Mouse (Mus musculus): ENCODE data around the gene Fars2. TPM values are rescaled to one million over a fixed set of nuclear protein-coding genes. Genes with fewer than 3 reads are reported as not detected.

The Fars2 gene
- polyA plus RNA-seq, 1 experiment from 2014 or later = 22.3 TPM

DNA sequence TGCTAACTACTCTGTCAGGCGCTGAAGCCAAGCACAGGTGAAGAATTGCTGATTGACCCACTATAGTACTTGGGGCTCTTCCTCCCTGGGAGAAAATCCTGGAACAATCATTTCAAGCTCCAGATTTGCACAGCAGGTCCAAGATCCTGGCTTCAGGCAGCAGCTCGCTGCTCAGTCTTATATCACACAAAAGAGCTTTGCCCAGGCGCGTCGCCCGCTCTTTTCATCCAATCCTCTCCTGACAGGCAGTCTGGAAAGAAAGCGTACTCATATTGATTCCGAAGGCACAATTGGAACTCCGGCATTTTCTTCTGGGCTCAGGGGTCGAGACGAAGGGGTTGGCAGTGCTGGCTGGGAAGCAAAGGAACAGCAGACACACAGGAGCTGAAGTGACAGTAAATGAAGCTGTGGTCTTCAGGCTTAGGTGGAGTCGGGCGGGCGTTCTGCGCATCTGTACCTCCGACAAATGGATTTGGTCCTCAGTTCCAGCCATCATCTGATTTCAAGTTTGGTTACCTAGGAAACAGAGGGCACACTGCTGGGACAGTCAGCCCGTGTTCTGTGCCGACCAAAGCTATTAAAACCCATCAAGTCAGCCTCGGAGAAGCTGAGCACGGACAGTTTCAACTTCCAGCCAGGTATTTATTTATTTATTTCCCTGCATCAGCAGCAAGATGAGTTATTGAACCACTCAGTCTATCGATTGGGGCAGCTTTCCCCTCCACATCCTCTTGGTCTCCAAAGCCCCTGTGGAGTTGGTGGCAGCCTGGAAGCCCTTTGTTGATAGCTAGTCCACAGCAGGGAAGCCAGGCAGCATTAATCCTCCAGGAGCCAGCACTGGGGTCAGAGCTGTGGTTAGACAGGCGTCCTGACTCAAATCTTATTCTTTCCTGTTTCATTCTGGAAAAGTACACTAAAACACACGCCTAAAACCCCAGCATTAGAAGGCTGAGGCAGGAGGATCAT is 495.9 kb downstream of the Fars2 start:
- no peak overlapping the region for H3K9ac ChIP-seq (ENCODE audit: low read length)
- no peak overlapping the region for H3K4me3 ChIP-seq (ENCODE audit: low read depth, low read length)
- H3K36me3 ChIP-seq (ENCODE audit: control insufficient read depth, insufficient read depth, low read length) = no peaks in the 10 kb centered on the region
- ATAC-seq (ENCODE audit: insufficient read depth, low FRiP score, low TSS enrichment) = no peak
- no peak overlapping the region for H3K27ac ChIP-seq (ENCODE audit: low read depth, low read length)
- WGBS = 66% methylated on average over 23 of the region's 23 CpGs
- H3K4me2 ChIP-seq (ENCODE audit: low read depth) = no peak overlapping the region
- no peaks in the 10 kb centered on the region for H3K27me3 ChIP-seq (ENCODE audit: control insufficient read depth, insufficient read depth, low read length)
- no peaks in the 10 kb centered on the region for H3K9me3 ChIP-seq (ENCODE audit: control insufficient read depth, low read length)
- no peaks in the 10 kb centered on the region for H3K4me1 ChIP-seq (ENCODE audit: control insufficient read depth, insufficient read depth, low read length)
- DNase-seq (ENCODE audit: low spot score) = no peak

DNA sequence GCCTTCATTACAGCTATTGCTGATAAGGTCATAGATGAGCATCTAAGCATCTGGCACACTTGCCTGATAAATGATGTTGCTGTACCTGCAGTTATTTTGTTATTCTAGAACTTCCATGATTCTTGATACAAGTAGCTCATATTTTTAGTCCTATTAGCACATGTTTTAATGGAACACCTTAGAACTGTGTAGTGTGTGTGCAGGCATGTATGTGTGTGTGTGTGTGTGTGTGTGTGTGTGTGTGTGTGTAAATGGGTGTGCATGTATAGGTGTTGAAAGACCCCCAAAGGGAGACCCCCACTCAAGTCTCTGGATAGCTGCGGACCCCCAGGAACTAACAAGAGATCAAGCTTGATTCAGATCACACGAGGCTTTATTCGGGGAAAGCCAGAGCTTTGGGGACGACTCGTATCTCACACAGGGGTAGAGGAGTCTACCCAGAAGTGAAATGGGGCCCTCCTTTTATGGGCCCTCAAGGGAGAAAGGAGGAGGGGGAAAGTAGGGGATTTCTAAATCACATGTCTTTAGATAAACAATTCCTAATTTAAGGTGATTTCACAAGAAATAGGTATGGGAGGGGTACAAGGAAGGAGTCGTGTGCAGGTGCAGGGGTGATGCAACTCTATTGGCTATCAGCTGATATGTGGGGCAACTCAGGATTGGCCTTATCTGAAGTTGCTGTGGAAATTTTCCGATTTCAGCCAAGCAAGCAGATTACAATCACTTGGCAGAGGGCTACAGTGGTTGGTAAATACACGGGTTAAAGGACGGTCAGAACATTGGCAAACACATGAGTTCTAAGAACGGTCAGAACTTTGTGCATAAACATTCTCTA is 503.5 kb downstream of the Fars2 start:
- no peaks in the 10 kb centered on the region for H3K27me3 ChIP-seq (ENCODE audit: control insufficient read depth, insufficient read depth, low read length)
- no peak overlapping the region for H3K9ac ChIP-seq (ENCODE audit: low read length)
- H3K27ac ChIP-seq (ENCODE audit: low read depth, low read length) = no peak overlapping the region
- ATAC-seq (ENCODE audit: insufficient read depth, low FRiP score, low TSS enrichment) (no peak), DNase-seq (ENCODE audit: low spot score) (no peak)
- no peak overlapping the region for H3K4me2 ChIP-seq (ENCODE audit: low read depth)
- whole genome bisulfite sequencing = 91% methylated on average over 10 of the region's 10 CpGs
- no peaks in the 10 kb centered on the region for H3K4me1 ChIP-seq (ENCODE audit: control insufficient read depth, insufficient read depth, low read length)
- H3K9me3 ChIP-seq (ENCODE audit: control insufficient read depth, low read length) = no peaks in the 10 kb centered on the region
- H3K4me3 ChIP-seq (ENCODE audit: low read depth, low read length) = no peak overlapping the region
- H3K36me3 ChIP-seq (ENCODE audit: control insufficient read depth, insufficient read depth, low read length) = no peaks in the 10 kb centered on the region

DNA sequence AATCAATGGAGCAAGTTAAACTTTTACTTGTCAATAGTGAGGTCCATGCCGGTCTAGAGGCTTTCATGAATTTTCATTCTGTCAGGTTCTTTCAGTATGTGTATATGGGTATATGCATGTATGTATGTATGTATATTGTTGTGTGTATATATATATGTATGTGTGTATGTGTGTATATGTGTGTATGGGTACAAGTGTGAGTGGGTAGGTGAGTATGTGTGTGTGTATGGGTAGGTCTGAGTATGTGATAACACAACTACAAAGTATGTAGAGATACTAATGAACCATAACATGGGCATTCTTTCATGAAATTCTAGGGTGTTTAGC is 504.1 kb downstream of the Fars2 start:
- Histone ChIP-seq H3K27me3 (ENCODE audit: control insufficient read depth, insufficient read depth, low read length) (no peaks in the 10 kb centered on the region), H3K9ac (ENCODE audit: low read length) (no peak overlapping the region), H3K27ac (ENCODE audit: low read depth, low read length) (no peak overlapping the region), H3K4me1 (ENCODE audit: control insufficient read depth, insufficient read depth, low read length) (no peaks in the 10 kb centered on the region), H3K9me3 (ENCODE audit: control insufficient read depth, low read length) (no peaks in the 10 kb centered on the region), H3K4me2 (ENCODE audit: low read depth) (no peak overlapping the region), H3K36me3 (ENCODE audit: control insufficient read depth, insufficient read depth, low read length) (no peaks in the 10 kb centered on the region), H3K4me3 (ENCODE audit: low read depth, low read length) (no peak overlapping the region)
- no peak for DNase-seq (ENCODE audit: low spot score)
- ATAC-seq (ENCODE audit: insufficient read depth, low FRiP score, low TSS enrichment) = no peak
- WGBS = 94% methylated on average over 1 of the region's 1 CpGs

DNA sequence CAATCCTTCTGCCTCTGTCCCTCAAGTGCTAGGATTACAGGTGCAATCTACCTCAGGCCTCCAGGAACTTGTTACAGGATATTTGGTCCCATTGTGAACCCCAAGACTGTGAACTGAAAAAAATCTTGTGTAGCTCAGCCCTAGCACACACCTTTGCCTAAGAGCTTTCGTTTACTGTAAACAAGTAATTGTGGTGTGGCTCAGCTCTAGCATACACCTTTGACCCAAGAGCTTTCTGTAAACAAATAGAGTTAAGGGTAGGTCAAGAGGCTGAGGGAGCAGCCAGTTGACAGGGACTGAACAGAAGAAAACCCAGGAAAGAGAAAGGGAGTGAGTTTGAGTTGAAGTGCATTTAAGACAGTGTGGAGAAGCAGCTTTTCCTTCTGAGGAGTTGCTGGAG is 506.3 kb downstream of the Fars2 start:
- H3K4me3 ChIP-seq (ENCODE audit: low read depth, low read length) = no peak overlapping the region
- no peak overlapping the region for H3K9ac ChIP-seq (ENCODE audit: low read length)
- H3K27me3 ChIP-seq (ENCODE audit: control insufficient read depth, insufficient read depth, low read length) = no peaks in the 10 kb centered on the region
- H3K4me2 ChIP-seq (ENCODE audit: low read depth) = no peak overlapping the region
- ATAC-seq (ENCODE audit: insufficient read depth, low FRiP score, low TSS enrichment) (no peak), DNase-seq (ENCODE audit: low spot score) (no peak)
- H3K4me1 ChIP-seq (ENCODE audit: control insufficient read depth, insufficient read depth, low read length) = no peaks in the 10 kb centered on the region
- H3K36me3 ChIP-seq (ENCODE audit: control insufficient read depth, insufficient read depth, low read length) = no peaks in the 10 kb centered on the region
- WGBS = 76% methylated on average over 1 of the region's 1 CpGs
- H3K9me3 ChIP-seq (ENCODE audit: control insufficient read depth, low read length) = no peaks in the 10 kb centered on the region
- H3K27ac ChIP-seq (ENCODE audit: low read depth, low read length) = no peak overlapping the region

DNA sequence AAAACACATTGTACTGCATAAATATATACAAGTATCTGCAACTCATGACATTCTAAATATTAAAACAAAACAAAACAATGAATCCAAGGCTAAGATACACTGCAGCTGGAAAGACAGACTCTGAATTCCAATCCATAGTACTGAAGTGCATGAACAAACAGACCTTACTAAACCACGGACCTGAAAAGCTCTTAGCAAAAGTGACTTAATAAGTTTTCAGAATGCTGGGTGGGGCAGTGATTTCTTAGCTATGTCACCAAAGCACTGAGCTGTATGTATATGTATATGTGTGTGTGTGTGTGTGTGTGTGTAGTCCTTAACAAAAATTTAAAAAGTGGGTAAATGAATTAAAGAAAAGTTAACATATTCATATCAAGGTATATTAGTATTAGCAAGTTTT is 511.9 kb downstream of the Fars2 start:
- Histone ChIP-seq H3K4me2 (ENCODE audit: low read depth) (no peak overlapping the region), H3K4me1 (ENCODE audit: control insufficient read depth, insufficient read depth, low read length) (no peaks in the 10 kb centered on the region), H3K27me3 (ENCODE audit: control insufficient read depth, insufficient read depth, low read length) (no peaks in the 10 kb centered on the region), H3K9ac (ENCODE audit: low read length) (no peak overlapping the region), H3K9me3 (ENCODE audit: control insufficient read depth, low read length) (no peaks in the 10 kb centered on the region), H3K4me3 (ENCODE audit: low read depth, low read length) (no peak overlapping the region), H3K36me3 (ENCODE audit: control insufficient read depth, insufficient read depth, low read length) (no peaks in the 10 kb centered on the region), H3K27ac (ENCODE audit: low read depth, low read length) (no peak overlapping the region)
- WGBS = 85% methylated on average over 1 of the region's 1 CpGs
- DNase-seq (ENCODE audit: low spot score) (no peak), ATAC-seq (ENCODE audit: insufficient read depth, low FRiP score, low TSS enrichment) (no peak)

DNA sequence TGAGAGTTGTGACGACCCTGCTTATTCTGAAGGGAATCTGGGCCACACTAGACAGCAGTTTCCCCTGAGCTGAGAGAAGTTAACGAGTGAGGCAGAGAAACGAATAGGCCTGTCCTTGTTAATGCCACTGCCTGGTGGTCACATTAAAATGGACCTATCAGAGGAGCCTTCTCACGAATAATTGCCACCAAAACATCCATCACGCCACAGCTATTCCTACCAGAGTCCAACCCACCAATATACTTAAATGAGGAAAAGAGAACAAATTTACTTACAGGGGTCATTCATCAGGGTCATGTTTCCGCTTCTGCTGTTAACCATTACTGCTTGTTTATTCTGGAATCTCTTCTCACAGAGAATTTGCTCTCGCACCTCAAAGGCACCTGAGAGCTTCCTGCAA is 531.0 kb downstream of the Fars2 start:
- Histone ChIP-seq H3K9ac (ENCODE audit: low read length) (no peak overlapping the region), H3K4me2 (ENCODE audit: low read depth) (no peak overlapping the region), H3K9me3 (ENCODE audit: control insufficient read depth, low read length) (no peaks in the 10 kb centered on the region), H3K36me3 (ENCODE audit: control insufficient read depth, insufficient read depth, low read length) (no peaks in the 10 kb centered on the region), H3K27me3 (ENCODE audit: control insufficient read depth, insufficient read depth, low read length) (no peaks in the 10 kb centered on the region), H3K4me3 (ENCODE audit: low read depth, low read length) (no peak overlapping the region), H3K27ac (ENCODE audit: low read depth, low read length) (no peak overlapping the region), H3K4me1 (ENCODE audit: control insufficient read depth, insufficient read depth, low read length) (no peaks in the 10 kb centered on the region)
- DNase-seq (ENCODE audit: low spot score) = no peak
- ATAC-seq (ENCODE audit: insufficient read depth, low FRiP score, low TSS enrichment) = no peak
- WGBS = 57% methylated on average over 7 of the region's 7 CpGs

DNA sequence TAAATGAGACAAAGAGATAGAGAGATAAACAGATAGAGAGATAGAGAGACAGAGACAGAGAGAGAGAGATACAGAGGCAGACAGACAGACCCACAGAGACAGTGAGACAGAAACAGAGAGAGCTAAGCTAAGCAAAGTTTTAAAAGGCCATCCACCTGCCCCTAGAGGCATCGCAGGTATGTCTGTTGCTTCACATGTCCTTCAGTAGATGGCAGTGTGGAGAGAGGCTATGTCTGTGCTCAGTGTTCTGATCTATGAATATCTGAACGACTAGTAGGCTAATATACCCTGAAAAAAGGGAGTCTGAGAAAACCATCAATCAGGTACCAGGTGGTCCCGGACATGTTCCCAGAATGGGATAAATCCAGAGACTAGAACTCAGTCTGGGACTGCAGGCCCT is 537.0 kb downstream of the Fars2 start:
- WGBS = 81% methylated on average over 3 of the region's 3 CpGs
- Histone ChIP-seq H3K4me1 (ENCODE audit: control insufficient read depth, insufficient read depth, low read length) (no peaks in the 10 kb centered on the region), H3K4me2 (ENCODE audit: low read depth) (no peak overlapping the region), H3K9ac (ENCODE audit: low read length) (no peak overlapping the region), H3K4me3 (ENCODE audit: low read depth, low read length) (no peak overlapping the region), H3K9me3 (ENCODE audit: control insufficient read depth, low read length) (no peaks in the 10 kb centered on the region), H3K36me3 (ENCODE audit: control insufficient read depth, insufficient read depth, low read length) (no peaks in the 10 kb centered on the region), H3K27me3 (ENCODE audit: control insufficient read depth, insufficient read depth, low read length) (no peaks in the 10 kb centered on the region), H3K27ac (ENCODE audit: low read depth, low read length) (no peak overlapping the region)
- ATAC-seq (ENCODE audit: insufficient read depth, low FRiP score, low TSS enrichment) (no peak), DNase-seq (ENCODE audit: low spot score) (no peak)

DNA sequence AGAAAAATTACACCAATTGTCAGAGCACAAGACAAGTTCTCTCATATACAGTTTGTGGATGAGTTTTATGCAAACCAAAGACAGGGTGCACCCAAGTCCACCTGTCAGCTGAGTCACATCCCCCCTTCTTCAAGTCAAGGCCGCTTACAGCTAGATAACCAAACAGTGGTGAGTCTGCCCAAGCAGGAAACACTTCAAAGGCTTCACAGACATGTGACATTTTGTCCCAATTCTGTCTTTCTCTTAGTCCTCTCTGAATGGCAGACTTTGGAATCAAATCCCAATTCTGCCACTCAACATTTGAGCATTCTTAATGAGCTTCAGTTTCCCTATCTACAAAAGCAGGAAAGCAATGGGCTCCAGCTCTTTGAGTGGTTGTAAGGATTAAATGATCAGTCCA is 562.1 kb downstream of the Fars2 start:
- WGBS = 86% methylated on average over 1 of the region's 1 CpGs
- H3K4me1 ChIP-seq (ENCODE audit: control insufficient read depth, insufficient read depth, low read length) = no peaks in the 10 kb centered on the region
- H3K4me2 ChIP-seq (ENCODE audit: low read depth) = no peak overlapping the region
- H3K36me3 ChIP-seq (ENCODE audit: control insufficient read depth, insufficient read depth, low read length) = no peaks in the 10 kb centered on the region
- H3K27ac ChIP-seq (ENCODE audit: low read depth, low read length) = no peak overlapping the region
- no peaks in the 10 kb centered on the region for H3K27me3 ChIP-seq (ENCODE audit: control insufficient read depth, insufficient read depth, low read length)
- no peaks in the 10 kb centered on the region for H3K9me3 ChIP-seq (ENCODE audit: control insufficient read depth, low read length)
- H3K9ac ChIP-seq (ENCODE audit: low read length) = no peak overlapping the region
- DNase-seq (ENCODE audit: low spot score) (no peak), ATAC-seq (ENCODE audit: insufficient read depth, low FRiP score, low TSS enrichment) (no peak)
- H3K4me3 ChIP-seq (ENCODE audit: low read depth, low read length) = no peak overlapping the region

All from neural tube, embryonic 11.5 days (tissue).